Mouse (Mus musculus) kidney, adult 2 months (tissue): Measurements from ENCODE around the gene Igsf23.

Experiments
- CTCF ChIP-seq: fragments of 200-500 bp; conservative IDR thresholded peaks from 2 replicates; pipeline ENCODE4 v1.5.1; 2011; ENCODE audit warnings: low read depth, mild to moderate bottlenecking, control low read depth, low read length, moderate library complexity, mixed read lengths; ENCODE audit not compliant: insufficient read depth, insufficient read length
- POLR2A ChIP-seq: fragments of 200-500 bp; IDR thresholded peaks from one replicate; pipeline ENCODE4 v1.6.1; 2011; ENCODE audit warnings: low read depth, low read length, control low read depth

DNA sequence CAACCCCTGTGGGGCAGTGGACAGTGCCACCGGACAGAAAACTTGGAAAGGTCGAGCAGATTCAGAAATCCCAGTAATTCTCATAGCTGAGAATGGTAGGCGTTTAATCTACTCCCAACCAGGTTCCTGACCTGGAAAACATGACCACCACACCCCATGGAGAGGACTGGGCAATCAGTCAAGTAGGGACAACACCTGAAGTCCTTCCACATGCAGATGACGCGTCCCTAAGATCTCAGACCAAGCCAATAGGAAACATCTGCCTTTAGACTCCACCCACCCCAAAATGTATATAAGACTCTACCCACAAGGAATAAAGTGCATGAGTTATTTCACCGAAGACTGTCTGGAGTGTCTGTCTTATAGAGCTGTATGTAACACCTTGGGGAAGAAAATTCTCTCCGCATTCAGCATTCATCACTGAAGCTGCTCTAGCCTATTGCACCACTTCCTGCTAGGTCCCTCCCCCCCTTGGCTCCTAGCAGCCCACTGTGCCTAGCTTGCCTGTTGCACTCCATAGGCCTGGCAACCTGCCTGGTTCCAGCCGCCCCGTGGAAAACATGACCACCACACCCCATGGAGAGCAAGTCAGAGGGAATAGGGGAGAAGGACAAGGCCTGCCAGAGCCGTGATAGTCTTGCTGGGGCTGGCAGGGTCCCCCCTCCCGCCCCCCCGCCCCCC is 10.9 kb downstream of the Igsf23 start:
- TF ChIP-seq CTCF = no peak
- TF ChIP-seq POLR2A = no peak
